Mouse (Mus musculus) T-cell, adult 2 months (primary cell): ENCODE data around the gene Ltbr.
A peak's percentile ranks its signal among the peaks of the same experiment; 100 is the strongest.

ENCODE experiments used
- DNase-seq: peaks from one replicate; pipeline ENCODE4 v3.0.0; 2022; ENCODE audit warnings: low spot score

The Ltbr gene

DNA sequence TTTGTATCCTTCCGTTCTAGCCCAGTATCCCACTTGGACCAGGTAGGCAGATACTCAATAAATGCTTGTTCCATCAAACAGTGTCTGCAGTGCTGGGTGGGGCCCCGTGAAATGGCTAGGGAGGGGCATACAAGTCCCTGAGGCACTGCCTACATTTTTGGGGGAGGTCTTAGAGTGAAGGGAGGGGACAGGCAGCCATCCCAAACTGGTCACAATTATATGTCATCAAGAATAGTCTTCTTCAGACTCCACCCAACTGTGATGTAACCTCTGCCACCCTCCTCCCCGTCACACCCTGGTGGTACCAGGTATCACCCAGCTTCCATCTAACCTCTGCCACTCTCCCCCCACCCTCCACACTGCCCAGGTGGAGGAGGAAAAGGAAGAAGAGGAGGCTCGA is 31.2 kb upstream of the Ltbr start:
- DNase-seq = no peak

DNA sequence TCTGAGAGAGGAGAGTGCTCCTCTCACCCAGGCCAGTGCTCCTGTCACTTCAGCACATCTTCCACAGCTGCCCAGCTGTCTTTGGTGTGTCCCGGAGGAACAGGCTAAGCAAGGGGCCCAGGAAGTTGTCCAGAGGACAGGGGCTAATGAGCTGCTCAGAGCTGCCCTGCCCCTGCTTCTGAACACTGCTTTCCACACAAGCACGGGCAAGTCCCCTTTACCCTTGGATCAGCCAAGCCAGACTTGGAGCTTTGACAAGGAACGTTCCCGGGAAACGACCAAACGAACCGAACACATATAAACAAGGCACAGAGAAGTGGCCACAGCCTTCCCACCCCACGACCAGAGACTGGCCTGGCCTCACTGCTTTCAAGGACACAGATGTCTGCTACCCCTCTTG is 30.4 kb upstream of the Ltbr start:
- DNase-seq = no peak

DNA sequence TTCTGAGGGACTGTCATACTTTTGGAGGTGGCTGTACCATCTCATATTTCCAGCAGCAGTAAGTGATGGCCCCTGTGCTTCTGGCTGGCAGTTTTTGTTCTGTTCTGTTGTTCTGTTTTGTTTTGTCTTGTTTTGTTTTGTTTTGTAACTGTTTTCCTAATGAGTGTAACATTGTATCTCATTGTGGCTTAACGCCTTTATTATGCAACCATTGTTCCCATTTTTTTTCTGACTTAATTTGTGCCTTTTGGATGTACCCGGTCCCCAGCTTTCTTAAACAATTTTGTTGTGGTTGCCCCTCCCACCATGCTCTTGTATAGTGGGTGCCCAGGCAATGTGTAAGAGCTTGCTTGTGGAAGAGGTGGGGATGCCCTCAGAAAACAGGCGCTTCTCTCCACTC is 28.5 kb upstream of the Ltbr start:
- no peak for DNase-seq

DNA sequence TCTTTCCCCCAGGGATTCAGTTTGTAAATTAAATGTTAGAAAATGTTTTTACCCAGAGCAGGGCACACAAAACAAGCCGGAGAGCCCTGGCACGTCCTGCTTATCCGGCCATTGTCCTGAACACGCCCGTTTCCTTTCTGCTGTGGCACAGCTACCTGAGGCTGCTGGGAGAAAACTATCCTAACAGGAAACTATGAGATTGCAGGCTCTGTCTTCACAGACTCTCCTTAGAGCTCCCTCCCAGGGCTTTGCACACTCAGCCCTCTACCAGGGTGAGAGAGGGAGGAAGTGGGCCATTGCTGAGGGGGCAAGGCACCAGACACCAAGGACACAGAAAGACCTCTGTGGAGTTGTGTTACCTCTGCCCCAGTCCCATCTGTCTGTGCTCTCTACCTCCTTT is 26.6 kb upstream of the Ltbr start:
- no peak for DNase-seq

DNA sequence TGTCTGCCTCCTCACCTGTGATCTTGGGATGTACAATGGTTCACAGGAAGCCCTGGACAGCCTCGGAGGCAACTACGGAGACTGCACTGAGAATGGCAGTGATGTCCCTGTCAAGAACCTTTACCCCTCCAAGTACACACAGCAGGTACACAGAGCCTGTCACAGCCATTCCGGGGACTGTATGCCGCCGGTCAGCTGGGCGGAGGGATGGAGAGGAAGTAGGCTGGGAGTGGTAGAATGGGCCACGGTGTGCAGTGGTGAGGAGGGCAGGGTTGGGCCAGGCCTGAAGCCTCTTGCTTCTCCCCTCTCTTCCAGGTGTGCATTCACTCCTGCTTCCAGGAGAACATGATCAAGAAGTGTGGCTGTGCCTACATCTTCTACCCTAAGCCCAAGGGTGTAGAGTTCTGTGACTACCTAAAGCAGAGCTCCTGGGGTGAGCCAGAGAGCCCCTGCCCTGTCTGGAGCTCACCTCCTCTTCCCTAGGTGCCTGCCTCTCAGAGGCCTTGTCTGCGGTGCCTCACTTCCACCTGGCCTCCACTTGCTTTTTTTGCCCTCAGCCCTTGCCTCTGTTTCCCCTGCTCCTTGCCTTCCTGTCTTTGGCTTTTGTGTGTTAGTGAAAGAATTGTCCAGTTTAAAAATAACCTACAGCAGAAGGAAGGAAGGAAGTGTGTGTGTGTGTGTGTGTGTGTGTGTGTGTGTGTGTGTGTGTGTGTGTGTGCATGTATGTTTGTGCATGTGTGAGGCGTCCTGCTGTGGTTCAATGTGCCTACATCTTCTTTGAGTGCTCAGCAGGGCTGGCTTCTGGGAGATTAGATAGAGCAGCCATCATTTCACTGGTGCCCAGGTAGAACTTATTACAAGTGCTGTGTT is 25.3 kb upstream of the Ltbr start:
- peak; percentile 30 for DNase-seq

GRCm38 (mm10) chr6:125334356-125334755 is 20.7 kb upstream of the Ltbr start:
- DNase-seq = no peak

GRCm38 (mm10) chr6:125333112-125333899 is 19.6 kb upstream of the Ltbr start:
- DNase-seq = no peak

DNA sequence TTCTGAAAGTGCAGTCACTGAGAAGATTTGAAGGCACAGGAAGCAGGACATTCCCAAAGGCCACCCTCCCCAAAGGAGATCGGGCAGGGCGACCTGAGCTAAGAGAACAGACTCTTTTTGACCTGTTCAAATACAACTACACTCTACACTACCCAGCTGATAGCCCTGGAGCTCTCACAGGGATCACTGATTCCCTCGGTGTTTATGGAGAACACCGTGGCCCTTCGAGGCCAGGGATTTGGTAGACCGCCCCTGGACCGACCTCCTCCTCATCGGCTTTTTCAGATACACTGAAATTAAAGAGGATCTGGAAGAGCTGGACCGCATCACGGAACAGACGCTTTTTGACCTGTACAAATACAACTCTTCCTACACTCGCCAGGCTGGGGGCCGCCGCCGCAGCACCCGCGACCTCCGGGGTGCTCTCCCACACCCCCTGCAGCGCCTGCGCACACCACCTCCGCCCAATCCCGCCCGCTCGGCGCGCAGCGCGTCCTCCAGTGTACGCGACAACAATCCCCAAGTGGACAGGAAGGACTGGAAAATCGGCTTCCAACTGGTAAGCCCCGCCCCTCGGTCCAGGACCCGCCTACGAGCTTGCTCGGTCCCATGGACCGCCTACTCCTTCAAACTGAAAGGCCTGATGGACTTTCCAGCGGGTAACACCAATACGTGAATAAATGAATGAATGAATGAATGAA is 17.1 kb upstream of the Ltbr start:
- DNase-seq = peak; percentile 33

- peak; percentile 48 for DNase-seq
These were observed 14.6 kb upstream of the Ltbr start for GRCm38 (mm10) chr6:125328243-125328642.

GRCm38 (mm10) chr6:125325337-125325736 is 11.7 kb upstream of the Ltbr start:
- no peak for DNase-seq

- no peak for DNase-seq
These were observed 9.9 kb upstream of the Ltbr start for GRCm38 (mm10) chr6:125323547-125323946.

GRCm38 (mm10) chr6:125322794-125323193 is 9.1 kb upstream of the Ltbr start:
- no peak for DNase-seq

- DNase-seq = no peak
These were observed 7.6 kb upstream of the Ltbr start for GRCm38 (mm10) chr6:125321114-125321855.

- no peak for DNase-seq
These were observed 6.6 kb upstream of the Ltbr start, which contains the start of gene Scnn1a for GRCm38 (mm10) chr6:125320323-125320722. Gene Scnn1a (plus strand): TSS chr6:125320659.

DNA sequence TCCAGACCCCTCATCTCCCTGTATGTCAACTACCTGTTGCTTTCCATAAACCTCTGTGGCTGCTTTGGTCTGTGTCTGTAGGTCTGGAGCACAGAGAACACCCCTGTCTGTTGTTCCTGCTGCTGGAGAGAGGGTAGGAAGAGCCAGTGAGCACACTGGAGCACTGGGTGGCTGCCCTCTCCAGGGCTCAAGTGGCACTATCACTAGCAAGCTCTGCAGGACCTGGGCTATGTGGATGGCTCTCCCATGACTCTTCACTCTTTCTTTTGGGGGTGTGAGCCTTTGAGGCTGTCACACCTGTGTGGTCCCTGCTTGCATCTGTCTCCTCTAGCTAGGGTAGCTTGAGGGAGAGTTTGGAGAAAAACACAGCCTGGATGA is 6.2 kb upstream of the Ltbr start:
- DNase-seq = no peak

DNA sequence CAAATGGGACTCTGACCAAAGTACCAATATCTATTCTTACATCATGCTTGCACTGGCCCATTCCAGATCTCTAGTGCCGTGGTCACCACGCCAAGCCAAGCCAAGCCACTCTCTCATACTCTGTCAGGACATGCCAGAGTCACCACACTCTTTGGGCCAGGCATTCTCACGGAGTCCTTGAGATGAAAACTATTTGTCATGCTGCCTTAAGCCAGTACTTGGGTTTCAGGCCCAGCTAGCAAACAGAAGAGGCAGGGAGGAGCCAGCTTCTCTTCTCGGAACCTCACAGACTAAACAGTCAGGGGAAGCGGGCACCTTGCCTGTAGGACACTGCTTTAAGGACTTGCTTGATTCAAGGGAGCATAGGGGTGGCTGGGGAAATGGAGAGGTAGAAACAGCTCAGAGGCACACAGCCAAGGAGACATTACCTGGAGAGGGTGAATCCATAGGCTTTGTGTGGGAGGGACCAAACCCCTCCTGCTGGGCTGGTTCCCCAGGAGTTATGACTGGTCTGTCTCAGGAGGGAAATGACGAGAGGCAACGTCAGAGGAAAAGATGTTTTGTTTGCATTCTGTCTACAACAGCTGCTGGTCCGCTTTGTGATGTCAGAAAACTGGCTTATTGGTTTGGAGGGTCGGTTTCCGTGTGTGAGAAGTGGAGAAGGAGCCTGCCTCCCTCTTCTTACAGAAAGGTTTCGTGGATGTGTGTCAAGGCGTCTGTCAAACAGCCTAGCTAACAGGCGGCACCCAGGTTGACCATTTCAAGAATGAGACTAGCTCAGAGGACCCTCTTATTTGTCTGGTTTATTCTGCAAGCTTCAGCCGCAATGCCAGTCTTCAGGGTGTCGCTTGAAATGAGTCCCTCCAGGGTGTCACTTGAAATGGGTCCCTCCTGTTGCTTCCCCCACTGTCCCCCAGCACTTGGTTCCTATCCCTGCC is 5.6 kb upstream of the Ltbr start:
- no peak for DNase-seq

DNA sequence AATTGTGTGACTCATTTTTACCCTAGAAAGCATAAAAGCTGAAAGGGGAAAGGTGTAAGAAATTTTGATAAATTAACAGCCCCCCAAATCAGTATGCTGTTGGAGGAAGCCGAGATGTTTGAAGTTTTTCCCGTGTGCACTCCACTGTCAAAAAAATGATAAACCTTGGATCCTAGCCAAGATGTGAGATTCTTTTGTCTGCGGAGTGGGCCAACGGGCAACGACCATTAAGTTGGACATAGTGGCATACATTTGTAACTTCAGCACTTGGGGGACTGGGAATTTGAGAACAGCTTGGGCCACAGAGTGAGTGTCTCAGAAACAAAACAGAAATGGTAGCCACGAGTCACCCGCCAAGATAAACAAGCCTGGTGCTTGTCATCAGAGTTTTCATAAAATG is 3.4 kb upstream of the Ltbr start:
- DNase-seq = no peak

DNA sequence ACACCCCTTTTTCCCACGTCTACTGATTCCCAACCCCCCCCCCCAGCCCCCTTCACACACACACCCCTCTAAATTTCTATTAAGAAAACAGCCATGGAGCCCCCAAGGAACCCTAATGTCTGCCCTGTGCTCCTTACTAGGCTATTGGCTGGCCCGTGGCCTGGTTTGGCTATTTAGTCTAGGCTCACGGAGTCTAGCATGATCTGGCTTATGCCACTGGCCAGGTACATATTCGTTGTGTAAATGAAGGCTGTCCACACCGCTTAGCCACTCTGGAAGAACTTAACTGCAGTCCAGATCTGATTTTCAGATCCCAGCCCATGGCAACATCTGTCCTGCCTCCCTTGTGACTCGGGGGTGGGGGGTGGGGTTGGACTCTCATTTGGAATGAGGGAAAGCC is 1.1 kb upstream of the Ltbr start:
- no peak for DNase-seq

GRCm38 (mm10) chr6:125314231-125314563 is 512 bp upstream of the Ltbr start:
- no peak for DNase-seq

- no peak for DNase-seq
These were observed 917 bp downstream of the Ltbr start for GRCm38 (mm10) chr6:125312581-125313355.
